9 mouse cellular contexts compared by ENCODE assay signal in the genomic region with DNA sequence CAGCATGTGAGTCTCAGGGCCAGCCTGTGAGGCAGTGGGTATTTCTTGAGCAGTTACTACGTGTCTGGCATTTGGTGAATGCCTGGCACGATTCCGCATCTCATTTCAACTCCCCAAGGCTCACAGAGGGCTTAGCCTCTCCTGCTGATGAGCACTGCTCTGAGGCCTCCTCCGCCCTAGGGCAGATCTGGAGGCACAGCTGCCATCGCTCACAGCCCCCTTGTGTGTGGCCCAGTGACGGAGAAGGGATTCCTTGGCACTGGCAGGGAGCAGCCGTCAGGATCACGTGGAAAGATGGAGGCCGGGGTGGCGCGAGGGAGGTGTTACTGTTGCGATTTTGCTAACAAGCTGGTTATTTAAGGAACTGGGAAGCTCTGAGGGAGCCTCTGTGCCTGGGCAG. TPM values are rescaled to one million over a fixed set of nuclear protein-coding genes. Genes with fewer than 3 reads are reported as not detected.
DNase-seq lines count a peak whose midpoint lies in the region; ATAC-seq and TF ChIP-seq lines count a peak whose summit lies in the region.
"Had no signal": no experiment of that assay in that cellular context is flagged by ENCODE, and none has a peak within 500 bp of the region (broad histone marks: within the 10 kb centered on the region; RNA-seq: fewer than 3 reads in every experiment).

No protein-coding gene starts in this region.

- 39% methylated on average over 12 of the region's 12 CpGs for WGBS in midbrain, embryonic 13.5 days

- no peaks in the 10 kb centered on the region for H3K27me3 ChIP-seq in testis, adult 2 months (ENCODE audit: control insufficient read depth, insufficient read depth, low read length)
- no peaks in the 10 kb centered on the region for H3K27me3 ChIP-seq in midbrain, embryonic 13.5 days
- H3K27me3 ChIP-seq: liver, embryonic 13.5 days had no signal

- TF ChIP-seq CTCF in testis, adult 2 months (IDR thresholded peaks at IDR 0.05; ENCODE audit: control insufficient read depth, insufficient read depth, insufficient replicate concordance, low read depth, low read length) = no peak
- no peak for TF ChIP-seq CTCF in layer of hippocampus, adult 2 months (conservative IDR thresholded peaks at IDR 0.05)

- H3K36me3 ChIP-seq in testis, adult 2 months (ENCODE audit: control insufficient read depth, insufficient read depth, low read length) = no peaks in the 10 kb centered on the region
- no peaks in the 10 kb centered on the region for H3K36me3 ChIP-seq in midbrain, embryonic 13.5 days
- H3K36me3 ChIP-seq: liver, embryonic 13.5 days had no signal

- DNase-seq in testis, postnatal 14 days (ENCODE audit: low spot score) = no peak
- DNase-seq in layer of hippocampus, adult 2 months (ENCODE audit: low spot score in 2 of 2) = peak; percentile 84 to 88
- DNase-seq in heart, adult 8-10 months (ENCODE audit: low spot score) = no peak
- DNase-seq in adrenal gland, adult (ENCODE audit: inconsistent age in 2 of 2, low spot score in 1 of 2) = no peak
- DNase-seq in gastrocnemius, adult 8-10 months (ENCODE audit: low spot score in 2 of 2) = no peak
- DNase-seq in kidney, postnatal 25 days = no peak
- DNase-seq: liver, embryonic 13.5 days had no signal

- 0 out of 2 replicates have a peak overlapping the region, but pooled peaks have one; percentile 1 for H3K4me2 ChIP-seq in midbrain, embryonic 13.5 days (replicated peaks)
- H3K4me2 ChIP-seq: liver, embryonic 13.5 days had no signal

- no peaks in the 10 kb centered on the region for H3K9me3 ChIP-seq in midbrain, embryonic 13.5 days
- H3K9me3 ChIP-seq: liver, embryonic 13.5 days had no signal

- H3K27ac ChIP-seq in testis, adult 2 months (ENCODE audit: control insufficient read depth, insufficient read depth, low read depth, low read length) = no peak overlapping the region
- peak overlapping the region; percentile 59 for H3K27ac ChIP-seq in layer of hippocampus, adult 2 months
- H3K27ac ChIP-seq in midbrain, embryonic 13.5 days = peak overlapping the region; percentile 4; the same call in 1 of the 2 replicates
- H3K27ac ChIP-seq: liver, embryonic 13.5 days had no signal

- H3K9ac ChIP-seq in midbrain, embryonic 13.5 days (replicated peaks) = no peak overlapping the region
- H3K9ac ChIP-seq: liver, embryonic 13.5 days had no signal

- peaks cover 5% of the 10 kb centered on the region for H3K4me1 ChIP-seq in testis, adult 2 months (ENCODE audit: control insufficient read depth, insufficient read depth, low read length)
- peaks cover 29% of the 10 kb centered on the region for H3K4me1 ChIP-seq in midbrain, embryonic 13.5 days (replicated peaks)
- H3K4me1 ChIP-seq: liver, embryonic 13.5 days had no signal

- peak overlapping the region; percentile 61 for H3K4me3 ChIP-seq in testis, adult 2 months (ENCODE audit: control insufficient read depth, low read depth, low read length)
- no peak overlapping the region for H3K4me3 ChIP-seq in layer of hippocampus, adult 2 months
- H3K4me3 ChIP-seq in midbrain, embryonic 13.5 days (replicated peaks) = no peak overlapping the region
- H3K4me3 ChIP-seq: liver, embryonic 13.5 days had no signal

- ATAC-seq in midbrain, embryonic 13.5 days = peak; percentile 81

- no peak for TF ChIP-seq POLR2A in testis, adult 2 months (IDR thresholded peaks at IDR 0.05; ENCODE audit: control insufficient read depth, low read depth, low read length)

RNA-seq across cellular contexts. Expression of gene Dlgap4, which starts 52.7 kb away (rescaled TPM):
- polyA plus RNA-seq in testis, adult 2 months (2012; rRNA removed) = 175 and 196 TPM in 2 replicates
- total RNA-seq in layer of hippocampus, adult 2 months (2021) = 100 to 1,000 TPM; 194 to 198 TPM
- polyA plus RNA-seq in midbrain, embryonic 13.5 days (2015; fragmentation: Nextera tagmentation; extraction: Ambion mirVana) = 242 and 244 TPM in 2 replicates
- total RNA-seq in heart, adult 8-10 months (2022) = 10 to 100 TPM; 29.1 to 42.6 (median 32.1) TPM
- total RNA-seq in gastrocnemius, adult 8-10 months (2022) = 10 to 100 TPM; 39.2 to 51.0 (median 49.6) TPM

Comparison
In these comparisons a context has a peak if more than half of its experiments do, and no peak if none do; other contexts are left out.
1. DNase-seq: peak in layer of hippocampus, adult 2 months (2 of 2); none in testis, postnatal 14 days (single experiment), heart, adult 8-10 months (single experiment), adrenal gland, adult (0 of 2), gastrocnemius, adult 8-10 months (0 of 2) and kidney, postnatal 25 days (0 of 2).